21 mouse cellular contexts compared by ENCODE assay signal in the genomic region with DNA sequence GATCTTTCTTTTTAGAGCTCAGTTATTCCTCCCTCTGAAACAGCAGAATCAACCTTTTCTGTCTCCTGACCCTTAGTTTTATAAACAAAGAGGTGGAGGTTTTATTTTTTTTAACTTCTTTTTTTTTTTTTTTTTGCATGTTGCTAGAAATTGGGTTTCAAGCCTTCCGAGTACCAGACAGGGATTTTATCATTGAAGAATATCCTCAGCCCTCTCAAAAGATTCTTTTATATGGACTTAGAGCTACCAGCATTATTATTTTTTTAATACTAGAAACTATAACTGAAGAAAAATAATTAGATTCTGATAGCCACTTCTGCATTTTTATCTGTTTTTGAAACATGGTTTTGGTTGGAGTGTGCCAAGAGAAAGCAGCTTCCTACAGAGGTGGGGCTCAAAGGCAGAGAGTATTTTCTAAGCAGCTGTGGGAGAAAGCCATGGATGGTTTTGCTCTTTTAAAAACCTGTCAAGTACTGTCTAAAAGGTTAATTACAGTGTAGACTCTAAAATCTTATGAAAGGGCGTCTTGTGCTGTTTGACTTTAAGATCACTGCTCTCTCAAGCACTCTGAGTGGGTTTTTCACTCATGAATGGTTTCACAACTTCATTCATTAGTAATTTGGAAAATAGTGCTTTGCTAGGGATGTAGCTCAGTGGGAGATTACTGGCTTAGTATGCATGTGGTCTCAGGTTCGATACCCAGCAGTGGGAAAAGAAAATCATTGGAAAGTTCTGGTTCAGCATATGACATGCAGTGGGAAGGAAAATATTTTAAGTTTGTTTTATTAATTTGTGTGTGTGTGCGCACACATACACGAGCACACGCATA.
"Had no signal": no experiment of that assay in that cellular context is flagged by ENCODE, and none has a peak within 500 bp of the region (broad histone marks: within the 10 kb centered on the region; RNA-seq: fewer than 3 reads in every experiment).

No protein-coding gene starts in this region.

- H3K36me3 ChIP-seq: lung, embryonic 15.5 days; midbrain, embryonic 10.5 days; midbrain, embryonic 12.5 days; neural tube, embryonic 13.5 days; neural tube, embryonic 15.5 days had no signal

- H3K9me3 ChIP-seq: lung, embryonic 15.5 days; midbrain, embryonic 10.5 days; midbrain, embryonic 12.5 days; neural tube, embryonic 13.5 days; neural tube, embryonic 15.5 days had no signal

- H3K4me2 ChIP-seq: lung, embryonic 15.5 days; midbrain, embryonic 12.5 days; neural tube, embryonic 13.5 days; neural tube, embryonic 15.5 days had no signal

- H3K27me3 ChIP-seq: midbrain, embryonic 12.5 days; neural tube, embryonic 13.5 days; neural tube, embryonic 15.5 days had no signal

- ATAC-seq: lung, postnatal 0 days; midbrain, embryonic 16.5 days had no signal

- H3K9ac ChIP-seq: lung, embryonic 15.5 days; midbrain, embryonic 12.5 days; neural tube, embryonic 13.5 days; neural tube, embryonic 15.5 days had no signal

- DNase-seq: lung, adult 2 months; lung, postnatal 14 days; lung, postnatal 36 days; midbrain, embryonic 14.5 days; retina, postnatal 1 day; right cerebral cortex, adult 18-20 months; right cerebral cortex, postnatal 25 days; right cerebral cortex, postnatal 4 days; spleen, adult 18-20 months; thymus, adult 18-20 months; thymus, postnatal 14 days; thymus, postnatal 36 days had no signal

- H3K4me3 ChIP-seq: lung, embryonic 15.5 days; midbrain, embryonic 10.5 days; midbrain, embryonic 12.5 days; myocyte; neural tube, embryonic 13.5 days; neural tube, embryonic 15.5 days had no signal

- H3K4me1 ChIP-seq: midbrain, embryonic 10.5 days; midbrain, embryonic 12.5 days; neural tube, embryonic 13.5 days; neural tube, embryonic 15.5 days had no signal

- H3K27ac ChIP-seq: lung, embryonic 15.5 days; macrophage; midbrain, embryonic 10.5 days; midbrain, embryonic 12.5 days; neural tube, embryonic 13.5 days; neural tube, embryonic 15.5 days had no signal
